Mouse (Mus musculus) liver, embryonic 14.5 days (tissue): Measurements from ENCODE around the gene Kirrel3.

ENCODE experiments used
- CTCF ChIP-seq: IDR thresholded peaks from 2 replicates; pipeline ENCODE4 v1.5.1; 2016; ENCODE audit warnings: antibody characterized with exemption, low read depth, control low read depth
- EP300 ChIP-seq: IDR thresholded peaks from 2 replicates; pipeline ENCODE4 v1.6.1; 2016; ENCODE audit warnings: antibody characterized with exemption, low read depth

- no peak for TF ChIP-seq CTCF
- TF ChIP-seq EP300, result no peak
Measured at GRCm38 (mm10) chr9:34837700-34838462, 352.2 kb downstream of the Kirrel3 start.
